Mouse (Mus musculus) lung, postnatal 36 days (tissue): ENCODE data around the gene Atad1.
A peak's percentile ranks its signal among the peaks of the same experiment; 100 is the strongest.
"Not testable (repeated sequence)": the region's sequence is repeated elsewhere in the genome, so short reads cannot be mapped to it uniquely, and the experiment has no call there.

ENCODE experiments used
- DNase-seq: peaks from one replicate; pipeline ENCODE4 v3.0.0; 2022; ENCODE audit warnings: mixed read lengths

Atad1 gene

GRCm38 (mm10) chr19:32740641-32741345, 1.2 kb upstream of the Atad1 start:
- DNase-seq = no peak

DNA sequence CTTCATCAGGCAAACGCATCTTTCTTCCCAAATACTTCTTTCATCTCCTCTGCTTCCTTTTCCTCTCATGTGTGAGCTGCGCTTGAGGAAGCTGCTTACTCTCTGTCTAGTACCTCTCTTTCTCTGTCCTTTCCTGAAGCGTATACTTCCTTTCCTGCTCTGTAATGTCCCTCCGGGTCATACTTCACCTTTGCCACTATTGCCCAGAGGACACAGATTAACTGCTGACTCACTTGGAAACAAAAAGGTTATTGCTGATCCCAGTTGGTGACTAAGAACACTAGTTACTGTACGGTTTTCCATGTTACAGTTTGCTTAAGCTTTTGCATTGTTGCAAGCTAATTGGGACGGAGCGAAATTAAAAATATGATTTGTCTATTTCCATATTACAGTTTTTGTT, 1.7 kb downstream of the Atad1 start:
- no peak for DNase-seq

- no peak for DNase-seq
These were observed 6.7 kb downstream of the Atad1 start for GRCm38 (mm10) chr19:32732922-32733321.

DNA sequence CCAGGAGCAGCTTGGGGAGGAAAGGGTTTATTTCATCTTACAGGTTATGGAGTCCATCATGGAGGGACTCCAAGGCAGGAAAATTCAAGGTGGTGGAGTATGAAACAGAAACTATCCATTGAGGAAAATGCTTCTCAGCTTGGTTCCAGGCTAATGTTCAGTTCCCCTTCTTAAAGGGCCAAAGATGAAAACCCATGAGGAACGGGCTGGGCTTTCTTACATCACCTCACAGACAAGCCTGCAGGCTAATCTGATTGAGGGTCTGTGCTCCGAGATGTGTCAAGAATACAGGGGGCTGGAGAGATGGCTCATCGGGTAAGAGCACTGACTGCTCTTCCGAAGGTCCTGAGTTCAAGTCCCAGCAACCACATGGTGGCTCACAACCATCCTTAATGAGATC, 9.8 kb downstream of the Atad1 start:
- no peak for DNase-seq

DNA sequence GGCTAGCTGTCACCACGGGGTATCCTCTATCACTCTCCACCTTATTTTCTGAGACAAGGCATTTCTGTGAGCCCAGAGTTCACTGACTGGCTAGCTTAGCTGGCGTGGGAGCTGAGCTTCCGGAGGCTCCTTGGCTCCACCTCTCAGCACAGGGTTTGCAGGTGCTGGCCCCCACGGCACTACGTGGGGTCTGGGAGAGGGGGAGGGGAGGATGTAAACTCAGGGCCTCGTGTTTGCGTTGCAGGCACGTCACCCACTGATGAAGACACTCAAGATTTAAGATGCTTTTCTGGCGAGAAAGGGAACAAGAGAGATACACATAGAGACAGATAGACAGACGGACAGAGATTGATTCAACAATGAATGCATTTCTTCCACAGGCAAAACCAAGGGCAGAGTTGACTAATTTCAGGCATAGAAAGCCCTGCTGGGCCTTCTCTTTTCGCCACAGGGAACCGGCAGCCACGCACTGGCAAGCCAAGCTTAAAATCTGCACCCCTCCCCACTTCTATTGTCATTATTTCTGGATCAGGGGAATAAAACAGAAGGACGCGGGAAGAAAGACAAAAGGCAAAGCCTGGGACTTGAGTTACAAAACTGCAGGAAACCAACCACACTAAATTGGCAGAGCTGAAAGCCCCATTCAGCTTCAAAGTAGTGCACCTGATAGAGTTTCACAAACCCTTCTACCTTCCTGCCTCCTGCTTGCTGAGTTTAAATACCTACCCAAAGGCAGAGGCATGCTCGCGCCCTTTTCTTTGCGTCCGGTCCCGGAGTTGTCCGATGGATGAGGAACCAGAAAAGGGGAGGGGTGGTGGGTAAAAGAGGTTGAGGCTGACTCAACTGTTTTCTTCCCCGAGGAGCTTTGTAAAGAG, 12.9 kb downstream of the Atad1 start:
- no peak for DNase-seq

DNA sequence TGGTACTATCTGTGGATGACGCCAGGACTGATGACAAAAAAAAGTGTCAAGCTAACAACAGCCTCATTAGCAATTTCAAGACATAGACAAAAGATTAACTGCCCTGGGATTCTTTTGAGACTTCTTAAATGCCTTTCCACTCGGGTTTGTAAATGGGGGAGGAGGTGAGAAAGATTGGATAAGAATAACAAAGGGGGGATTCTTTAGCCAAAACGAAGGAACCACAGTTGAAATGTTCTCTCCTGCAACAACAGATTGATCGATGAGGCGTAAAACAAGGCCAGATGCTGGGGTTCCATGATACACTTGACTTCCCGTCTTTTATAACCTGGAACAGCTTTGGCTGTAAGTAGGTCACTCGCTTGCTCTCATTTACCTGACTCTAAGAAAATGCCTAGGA, 15.8 kb downstream of the Atad1 start:
- no peak for DNase-seq

- DNase-seq = no peak
These were observed 19.3 kb downstream of the Atad1 start for GRCm38 (mm10) chr19:32720319-32720718.

- no peak for DNase-seq
These were observed 22.0 kb downstream of the Atad1 start for GRCm38 (mm10) chr19:32717590-32717989.

- no peak for DNase-seq
These were observed 23.9 kb downstream of the Atad1 start for GRCm38 (mm10) chr19:32715681-32716080.

DNA sequence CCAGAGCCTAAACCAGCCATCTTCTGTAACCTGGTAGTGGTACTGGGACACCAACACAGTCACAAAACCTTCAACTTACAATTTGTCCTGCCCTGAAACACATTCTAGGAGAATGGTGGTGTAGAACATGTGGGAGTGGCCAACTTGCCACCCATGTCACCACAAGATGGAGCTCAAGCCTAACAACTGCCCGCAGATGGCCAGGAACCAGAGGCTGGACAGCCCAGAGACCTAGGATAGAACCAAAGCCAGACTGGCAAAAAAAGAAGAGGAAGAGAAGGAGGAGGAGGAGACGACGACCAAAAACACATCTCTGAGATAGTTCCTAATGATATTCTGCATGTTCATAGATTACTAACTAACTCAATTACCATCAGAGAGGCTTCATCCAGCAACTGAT, 24.4 kb downstream of the Atad1 start:
- DNase-seq = peak; percentile 92

DNA sequence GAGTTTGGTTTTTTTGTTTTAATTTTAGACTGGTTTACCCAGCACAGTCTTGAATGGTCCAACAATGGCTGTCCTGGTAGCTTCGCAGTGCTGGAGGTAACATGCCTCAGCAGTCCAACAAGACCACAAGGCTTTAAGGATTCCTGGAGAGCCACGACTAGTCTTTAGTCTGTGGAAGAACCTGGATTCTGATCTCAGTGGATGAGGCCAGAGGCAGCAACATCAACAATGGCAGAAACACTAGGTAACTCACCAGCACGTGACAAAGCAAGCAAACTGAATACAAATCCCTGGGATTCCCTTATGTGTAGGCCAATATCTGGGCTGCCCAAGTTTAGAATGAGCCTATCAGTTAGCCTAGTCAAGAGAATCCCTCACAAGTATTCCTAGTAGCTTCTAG, 26.1 kb downstream of the Atad1 start:
- no peak for DNase-seq

DNA sequence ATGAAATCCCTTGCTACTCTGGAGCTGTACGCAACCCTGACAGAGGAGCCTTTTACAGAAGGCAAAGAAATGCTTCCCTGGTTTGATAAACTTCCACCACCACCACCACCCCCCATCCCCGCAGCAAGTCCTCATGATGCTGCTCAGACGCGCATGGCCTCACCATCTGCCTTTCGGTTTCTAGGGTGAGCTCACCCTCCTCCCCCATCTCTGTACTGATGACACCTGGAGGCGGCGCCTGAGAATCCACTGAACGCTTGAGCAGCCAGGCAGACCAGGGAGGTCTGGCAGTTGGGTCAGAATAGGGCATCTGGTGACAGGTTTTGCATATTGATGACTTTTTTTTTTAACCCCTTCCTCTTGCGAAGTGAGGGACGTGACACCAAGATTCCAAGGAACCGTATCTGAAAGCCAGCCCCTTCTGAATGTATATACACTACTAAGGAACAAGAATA, 27.0 kb downstream of the Atad1 start:
- DNase-seq = peak; percentile 86

DNA sequence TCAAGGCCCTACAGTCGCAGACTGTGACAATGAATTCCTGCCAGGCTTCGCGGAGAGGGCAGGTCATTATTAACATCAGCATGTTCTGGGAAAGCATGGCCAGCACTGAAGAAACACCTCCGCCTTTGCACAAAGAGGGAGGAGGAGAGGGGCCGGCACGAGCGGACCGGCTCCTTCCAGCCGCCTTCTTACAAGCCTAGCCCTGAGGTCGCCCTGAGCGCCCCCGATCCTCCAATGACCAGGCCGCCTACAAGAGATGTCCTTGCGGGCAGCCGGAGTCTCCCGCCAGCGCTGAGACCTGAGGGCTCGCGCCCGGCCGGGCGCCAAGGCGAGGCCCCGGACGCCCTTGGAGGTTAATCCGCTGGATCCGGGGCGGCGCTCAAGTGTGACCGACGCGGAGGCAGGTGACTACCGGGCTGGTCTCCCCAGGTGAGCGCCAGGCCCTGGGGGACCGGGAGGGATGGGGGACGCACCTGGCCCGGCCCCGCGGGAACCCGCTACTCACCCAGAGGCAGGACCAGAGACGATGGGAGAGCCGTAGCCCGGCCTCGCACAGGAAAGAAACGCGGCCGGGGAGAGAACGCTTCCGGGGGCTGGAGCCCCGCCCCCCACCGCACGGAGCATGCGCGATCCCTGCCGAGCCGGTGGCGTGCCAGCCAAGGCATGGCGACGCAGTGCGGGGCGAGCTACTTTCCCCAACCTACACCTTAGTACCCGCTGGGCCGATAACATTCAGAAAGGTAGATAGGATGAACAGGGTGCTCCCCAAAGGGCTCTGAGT, 27.6 kb downstream of the Atad1 start:
- DNase-seq = peak; percentile 90

GRCm38 (mm10) chr19:32710288-32710687, 29.3 kb downstream of the Atad1 start:
- DNase-seq = peak; percentile 43

GRCm38 (mm10) chr19:32708996-32709395, 30.6 kb downstream of the Atad1 start:
- DNase-seq = no peak

GRCm38 (mm10) chr19:32702191-32702590, 37.4 kb downstream of the Atad1 start:
- DNase-seq = no peak

GRCm38 (mm10) chr19:32696674-32697073, 42.9 kb downstream of the Atad1 start:
- DNase-seq = no peak

GRCm38 (mm10) chr19:32689724-32690123, 49.9 kb downstream of the Atad1 start:
- DNase-seq = peak; percentile 20

GRCm38 (mm10) chr19:32688227-32688626, 51.4 kb downstream of the Atad1 start:
- DNase-seq = not testable (repeated sequence)

DNA sequence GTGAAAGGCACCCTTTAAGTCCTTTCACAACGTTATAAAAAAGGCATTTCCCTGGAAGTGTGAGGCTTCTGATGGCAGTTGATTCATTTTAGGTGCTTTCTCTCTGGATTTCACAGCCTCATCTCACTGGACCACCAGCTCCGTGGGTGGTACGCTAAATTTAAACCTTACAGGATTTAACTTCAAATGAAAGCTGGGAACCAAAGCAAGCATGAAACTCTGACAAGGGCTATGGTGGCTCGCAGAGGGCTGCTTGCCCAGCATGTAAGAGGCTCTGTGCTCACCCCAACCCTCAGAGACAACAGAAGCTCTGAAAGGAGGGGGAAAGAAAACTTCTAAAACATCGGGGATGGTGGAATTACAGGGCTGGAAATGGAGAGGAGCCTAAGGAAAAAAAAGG, 51.9 kb downstream of the Atad1 start:
- DNase-seq = no peak

GRCm38 (mm10) chr19:32683081-32683480, 56.5 kb downstream of the Atad1 start:
- DNase-seq = no peak

GRCm38 (mm10) chr19:32680894-32681293, 58.7 kb downstream of the Atad1 start:
- no peak for DNase-seq

DNA sequence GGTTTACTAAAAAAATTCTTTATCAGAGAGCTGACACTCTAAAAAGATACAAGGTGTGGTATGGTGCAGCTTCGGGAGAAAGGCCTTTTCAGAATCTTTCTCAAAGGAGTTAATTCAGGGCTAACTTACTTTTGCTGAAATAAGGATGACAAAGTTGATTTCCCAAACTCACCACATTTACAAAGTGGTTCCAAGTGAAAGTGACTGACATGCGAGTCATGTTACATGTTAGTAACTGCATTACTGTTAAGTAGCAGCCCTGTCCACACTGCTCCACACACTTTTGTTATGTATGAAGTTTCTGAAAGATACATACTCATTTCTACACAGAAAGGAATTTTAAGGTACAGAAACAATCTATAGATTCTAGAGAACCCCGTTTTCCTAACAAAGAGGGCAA, 63.8 kb downstream of the Atad1 start:
- DNase-seq = no peak
